Comparison of ENCODE assay signal across 13 mouse cellular contexts in genomic region chr17:36869955-36870810, GRCm38 (mm10). TPM values are rescaled to one million over a fixed set of nuclear protein-coding genes. Genes with fewer than 3 reads are reported as not detected.
DNase-seq lines count a peak whose midpoint lies in the region; ATAC-seq lines count a peak whose summit lies in the region.
"Had no signal": no experiment of that assay in that cellular context is flagged by ENCODE, and none has a peak within 500 bp of the region (broad histone marks: within the 10 kb centered on the region; RNA-seq: fewer than 3 reads in every experiment).

No protein-coding gene starts in this region.

- H3K27me3 ChIP-seq in heart, embryonic 14.5 days (ENCODE audit: control insufficient read depth, insufficient read depth, low read length): peaks cover 24% of the 10 kb centered on the region

- no peak overlapping the region for H3K27ac ChIP-seq in heart, embryonic 14.5 days (replicated peaks in 1 of 2; ENCODE audit: control insufficient read depth in 1 of 2, insufficient read depth in 1 of 2, low read depth in 2 of 2, low read length in 2 of 2)
- H3K27ac ChIP-seq: embryonic facial prominence, embryonic 13.5 days; hindbrain, embryonic 12.5 days; neural tube, embryonic 13.5 days had no signal

- peaks cover 2 to 7% of the 10 kb centered on the region in 2 experiments; a peak in 1 of 4 replicates for H3K4me1 ChIP-seq in heart, embryonic 14.5 days (ENCODE audit: control insufficient read depth in 2 of 2, insufficient read depth in 2 of 2, low read length in 2 of 2)

- WGBS in heart, embryonic 14.5 days: 62% methylated on average over 25 of the region's 25 CpGs

- H3K4me2 ChIP-seq in heart, embryonic 14.5 days (ENCODE audit: low read length): peak overlapping the region; percentile 34
- H3K4me2 ChIP-seq: embryonic facial prominence, embryonic 13.5 days; hindbrain, embryonic 12.5 days; neural tube, embryonic 13.5 days had no signal

- H3K9ac ChIP-seq in heart, embryonic 14.5 days (ENCODE audit: low read length): no peak overlapping the region
- H3K9ac ChIP-seq: embryonic facial prominence, embryonic 13.5 days; hindbrain, embryonic 12.5 days; neural tube, embryonic 13.5 days had no signal

- no peaks in the 10 kb centered on the region for H3K9me3 ChIP-seq in heart, embryonic 14.5 days (ENCODE audit: control insufficient read depth, low read length)
- H3K9me3 ChIP-seq: embryonic facial prominence, embryonic 13.5 days; hindbrain, embryonic 12.5 days; neural tube, embryonic 13.5 days had no signal

- peak; percentile 26 for DNase-seq in adrenal gland, postnatal 25 days
- no peak for DNase-seq in adrenal gland, adult 8-10 months
- DNase-seq in kidney, postnatal 4 days: peak; percentile 50 to 57
- DNase-seq in kidney, adult 11 months: no peak
- no peak for DNase-seq in left cerebral cortex, adult 11 months (ENCODE audit: low spot score)
- DNase-seq in thymus, postnatal 10 days (ENCODE audit: low spot score in 2 of 2): no peak
- DNase-seq: thymus, postnatal 4 days had no signal

- no peak for ATAC-seq in heart, embryonic 14.5 days (ENCODE audit: insufficient number of reproducible peaks, insufficient read depth, low FRiP score, low read depth)
- peak; percentile 1; the same call in 1 of the 2 replicates for ATAC-seq in megakaryocyte-erythroid progenitor cell, adult 5-6 weeks (replicated peaks; ENCODE audit: low FRiP score, low TSS enrichment, poor library complexity, severe bottlenecking)

- H3K4me3 ChIP-seq in heart, embryonic 14.5 days (ENCODE audit: control insufficient read depth in 1 of 2, insufficient read depth in 1 of 2, low read depth in 1 of 2, low read length in 2 of 2): peak overlapping the region in 1 of 2 experiments; percentile 8; a peak in 2 of 4 replicates
- H3K4me3 ChIP-seq: embryonic facial prominence, embryonic 13.5 days; hindbrain, embryonic 12.5 days; neural tube, embryonic 13.5 days had no signal

- H3K36me3 ChIP-seq in heart, embryonic 14.5 days (ENCODE audit: control insufficient read depth, insufficient read depth, low read length): no peaks in the 10 kb centered on the region
- H3K36me3 ChIP-seq: embryonic facial prominence, embryonic 13.5 days; hindbrain, embryonic 12.5 days; neural tube, embryonic 13.5 days had no signal

RNA-seq across cellular contexts. Expression of gene Trim10, which starts 0.8 kb away (rescaled TPM):
- total RNA-seq in adrenal gland, postnatal 25 days (2021): 0.27 and 0.67 TPM in 2 replicates
- total RNA-seq in adrenal gland, adult 8-10 months (2022): under 1 TPM in 1 of 4 experiments, not detected in 3; 0.17 TPM
- 4.7 and 6.8 TPM in 2 replicates for polyA plus RNA-seq in heart, embryonic 14.5 days (2014; fragmentation: Nextera tagmentation; extraction: Ambion mirVana)
- 7.5 and 9.6 TPM in 2 replicates for total RNA-seq in megakaryocyte-erythroid progenitor cell, adult 5-6 weeks (2014; fragmentation: Nextera tagmentation)
- 13.8 and 24.1 TPM in 2 replicates for total RNA-seq in megakaryocyte-erythroid progenitor cell, adult 5-6 weeks (2017)
- total RNA-seq: left cerebral cortex, postnatal 25 days had no signal

RNA-seq across cellular contexts. Expression of gene Trim15, which starts 3.2 kb away (rescaled TPM):
- not detected in 2 replicates for total RNA-seq in adrenal gland, postnatal 25 days (2021)
- total RNA-seq in adrenal gland, adult 8-10 months (2022): under 1 TPM in 1 of 4 experiments, not detected in 3; 0.24 TPM
- 0.19 TPM in 1 of 2 replicates, not detected in the other for polyA plus RNA-seq in heart, embryonic 14.5 days (2014; fragmentation: Nextera tagmentation; extraction: Ambion mirVana)
- not detected in 2 replicates for total RNA-seq in megakaryocyte-erythroid progenitor cell, adult 5-6 weeks (2014; fragmentation: Nextera tagmentation)
- total RNA-seq in megakaryocyte-erythroid progenitor cell, adult 5-6 weeks (2017): not detected in 2 replicates
- total RNA-seq: left cerebral cortex, postnatal 25 days had no signal

RNA-seq across cellular contexts. Expression of gene Trim40, which starts 19.7 kb away (rescaled TPM):
- 0.61 TPM in 1 of 2 replicates, not detected in the other for total RNA-seq in adrenal gland, postnatal 25 days (2021)
- 1 to 10 TPM in 3 of 4 experiments, under 1 TPM in 1; 0.42 to 6.1 (median 3.3) TPM for total RNA-seq in adrenal gland, adult 8-10 months (2022)
- polyA plus RNA-seq in heart, embryonic 14.5 days (2014; fragmentation: Nextera tagmentation; extraction: Ambion mirVana): not detected in 2 replicates
- total RNA-seq in megakaryocyte-erythroid progenitor cell, adult 5-6 weeks (2014; fragmentation: Nextera tagmentation): not detected in 2 replicates
- total RNA-seq in megakaryocyte-erythroid progenitor cell, adult 5-6 weeks (2017): not detected in 2 replicates
- total RNA-seq: left cerebral cortex, postnatal 25 days had no signal
- polyA plus RNA-seq: embryonic facial prominence, embryonic 13.5 days; hindbrain, embryonic 12.5 days; neural tube, embryonic 13.5 days had no signal

RNA-seq across cellular contexts. Expression of gene Trim31, which starts 27.7 kb away (rescaled TPM):
- not detected in 2 replicates for total RNA-seq in adrenal gland, postnatal 25 days (2021)
- total RNA-seq in adrenal gland, adult 8-10 months (2022): not detected
- polyA plus RNA-seq in heart, embryonic 14.5 days (2014; fragmentation: Nextera tagmentation; extraction: Ambion mirVana): not detected in 2 replicates
- total RNA-seq in megakaryocyte-erythroid progenitor cell, adult 5-6 weeks (2014; fragmentation: Nextera tagmentation): not detected in 2 replicates
- total RNA-seq in megakaryocyte-erythroid progenitor cell, adult 5-6 weeks (2017): not detected in 2 replicates
- total RNA-seq: left cerebral cortex, postnatal 25 days had no signal
- polyA plus RNA-seq: embryonic facial prominence, embryonic 13.5 days; hindbrain, embryonic 12.5 days; neural tube, embryonic 13.5 days had no signal

RNA-seq across cellular contexts. Expression of gene Trim26, which starts 33.2 kb away (rescaled TPM):
- total RNA-seq in adrenal gland, postnatal 25 days (2021): 69.2 and 77.1 TPM in 2 replicates
- total RNA-seq in adrenal gland, adult 8-10 months (2022): 10 to 100 TPM; 60.6 to 88.8 (median 74.4) TPM
- 17.6 and 18.8 TPM in 2 replicates for polyA plus RNA-seq in heart, embryonic 14.5 days (2014; fragmentation: Nextera tagmentation; extraction: Ambion mirVana)
- total RNA-seq in megakaryocyte-erythroid progenitor cell, adult 5-6 weeks (2014; fragmentation: Nextera tagmentation): 13.0 and 13.6 TPM in 2 replicates
- total RNA-seq in megakaryocyte-erythroid progenitor cell, adult 5-6 weeks (2017): 7.7 and 9.3 TPM in 2 replicates

Comparison
In these comparisons a context has a peak if more than half of its experiments do, and no peak if none do; other contexts are left out.
1. DNase-seq: peak in adrenal gland, postnatal 25 days (single experiment) and kidney, postnatal 4 days (2 of 2); none in adrenal gland, adult 8-10 months (single experiment), kidney, adult 11 months (single experiment), left cerebral cortex, adult 11 months (single experiment) and thymus, postnatal 10 days (0 of 2).